Mouse (Mus musculus) forebrain, embryonic 14.5 days (tissue): ENCODE results near the gene Cgas. TPM values are rescaled to one million over a fixed set of nuclear protein-coding genes. Genes with fewer than 3 reads are reported as not detected.
A peak's percentile ranks its signal among the peaks of the same experiment; 100 is the strongest.

ENCODE experiments used
- ATAC-seq: fragments of 200-750 bp; cut with Nextera tagmentation; 2 replicates; pipeline ENCODE4 v1.8.0; 2017; ENCODE audit warnings: mild to moderate bottlenecking, moderate library complexity
- DNase-seq: peaks from one replicate; pipeline ENCODE4 v3.0.0-alpha.2; 2015; ENCODE audit warnings: low spot score
- H3K27ac ChIP-seq: fragments of 300-500 bp; sonication (generic); 2 replicates; pipeline ENCODE4 v1.5.1; 2014; ENCODE audit warnings: low read depth, mild to moderate bottlenecking, control low read depth, low read length, moderate library complexity
- H3K27me3 ChIP-seq: fragments of 300-500 bp; sonication (generic); replicated peaks from 2 replicates; pipeline ENCODE4 v1.6.1; 2014; ENCODE audit warnings: low read length, control low read depth, mixed read lengths; ENCODE audit not compliant: control insufficient read depth, insufficient read depth
- H3K36me3 ChIP-seq: fragments of 300-500 bp; sonication (generic); 2 replicates; pipeline ENCODE4 v1.6.1; 2014; ENCODE audit warnings: low read length, control low read depth; ENCODE audit not compliant: control insufficient read depth, insufficient read depth
- H3K4me1 ChIP-seq: fragments of 300-500 bp; sonication (generic); 2 replicates; pipeline ENCODE4 v1.6.1; 2014; ENCODE audit warnings: antibody characterized with exemption, low read length, control low read depth; ENCODE audit not compliant: control insufficient read depth, insufficient read depth
- H3K4me2 ChIP-seq: fragments of 300-500 bp; sonication (generic); 2 replicates; pipeline ENCODE4 v1.6.1; 2014; ENCODE audit warnings: mild to moderate bottlenecking, control low read depth, low read length
- H3K4me3 ChIP-seq: fragments of 300-500 bp; sonication (generic); 2 replicates; pipeline ENCODE4 v1.5.1; 2014; ENCODE audit warnings: low read depth, low read length, control low read depth
- H3K9ac ChIP-seq: fragments of 300-500 bp; sonication (generic); 2 replicates; pipeline ENCODE4 v1.6.1; 2014; ENCODE audit warnings: mild to moderate bottlenecking, low read length, control low read depth, moderate library complexity
- H3K9me3 ChIP-seq: fragments of 300-500 bp; sonication (generic); replicated peaks from 2 replicates; pipeline ENCODE4 v1.6.1; 2016; ENCODE audit warnings: low read length, control low read depth, mixed read lengths; ENCODE audit not compliant: control insufficient read depth
- WGBS: fragments of 180-500 bp; shearing (Covaris S2); extraction: QIAGEN DNeasy Blood & Tissue Kit; methylation state at CpG from one replicate; pipeline ENCODE4 v1.1.7; 2014; 5-methylcytosine and 5-hydroxymethylcytosine counted together
- microRNA-seq: library from miRNA; unstranded; fragments of <30 nt; microRNA quantifications from one replicate; pipeline ENCODE4, GENCODE M21; 2016
- polyA plus RNA-seq: library from polyadenylated mRNA; unstranded; fragments of >200 nt; fragmentation: Nextera tagmentation; extraction: Ambion mirVana; gene quantifications from 2 replicates; pipeline ENCODE4 v1.2.1, GENCODE M21; 2014

Cgas gene
- polyA plus RNA-seq, 1 experiment from 2014 or later, result 0.50 TPM

GRCm38 (mm10) chr9:78385893-78386292, 57.1 kb downstream of the Cgas start:
- 45% methylated on average over 3 of the region's 3 CpGs for WGBS
- Histone ChIP-seq H3K4me1 (no peaks in the 10 kb centered on the region), H3K9me3 (no peaks in the 10 kb centered on the region), H3K27me3 (no peaks in the 10 kb centered on the region), H3K9ac (no peak overlapping the region), H3K4me2 (no peak overlapping the region), H3K4me3 (no peak overlapping the region), H3K27ac (no peak overlapping the region), H3K36me3 (no peaks in the 10 kb centered on the region)
- peak; percentile 37 for DNase-seq
- no peak for ATAC-seq

Small RNAs within 50 kb of the gene (microRNA-seq; reads per million reads assigned to microRNA genes)
- not detected for gene Gm26377

Other genes with a start within 250 kb of the Cgas start
- not detected in 2 replicates for gene Gsta1, start 212.6 kb downstream of the Cgas start, polyA plus RNA-seq
- gene Gm3776, start 186.1 kb downstream of the Cgas start, polyA plus RNA-seq, result not detected in 2 replicates
- not detected in 2 replicates for gene Gm10639, start 153.3 kb downstream of the Cgas start, polyA plus RNA-seq
- gene Omt2a, start 128.4 kb downstream of the Cgas start, polyA plus RNA-seq, result not detected in 2 replicates
- gene Omt2b, start 115.6 kb downstream of the Cgas start, polyA plus RNA-seq, result not detected in 2 replicates
- not detected in 2 replicates for gene Gsta2, start 87.4 kb downstream of the Cgas start, polyA plus RNA-seq
- gene Dppa5a, start 75.1 kb downstream of the Cgas start, polyA plus RNA-seq, result 2.1 and 2.8 TPM in 2 replicates
- gene Ooep, start 64.5 kb downstream of the Cgas start, polyA plus RNA-seq, result 5.6 and 7.3 TPM in 2 replicates
- gene Ddx43, start 47.5 kb downstream of the Cgas start, polyA plus RNA-seq, result 0.08 TPM in 1 of 2 replicates, not detected in the other
- gene Mto1, start 5.0 kb upstream of the Cgas start, polyA plus RNA-seq, result 23.0 and 25.5 TPM in 2 replicates
- gene Gm17324, start 5.5 kb upstream of the Cgas start, polyA plus RNA-seq, result 0.52 and 0.56 TPM in 2 replicates
- gene Eef1a1, start 45.9 kb upstream of the Cgas start, polyA plus RNA-seq, result 4,517 and 5,265 TPM in 2 replicates
- 10.2 and 14.7 TPM in 2 replicates for gene Slc17a5, start 144.8 kb upstream of the Cgas start, polyA plus RNA-seq
- 1.5 and 2.1 TPM in 2 replicates for gene Cd109, start 172.3 kb upstream of the Cgas start, polyA plus RNA-seq